Mouse (Mus musculus) frontal cortex, adult (tissue): ENCODE data around the gene Lats1.
A peak's percentile ranks its signal among the peaks of the same experiment; 100 is the strongest.

ENCODE experiments used
- ATAC-seq: cut with Nextera tagmentation; 2 replicates; pipeline ENCODE4 v1.9.2; 2017; ENCODE audit warnings: mild to moderate bottlenecking, moderate library complexity, mixed read lengths; ENCODE audit not compliant: low TSS enrichment

Lats1 gene

DNA sequence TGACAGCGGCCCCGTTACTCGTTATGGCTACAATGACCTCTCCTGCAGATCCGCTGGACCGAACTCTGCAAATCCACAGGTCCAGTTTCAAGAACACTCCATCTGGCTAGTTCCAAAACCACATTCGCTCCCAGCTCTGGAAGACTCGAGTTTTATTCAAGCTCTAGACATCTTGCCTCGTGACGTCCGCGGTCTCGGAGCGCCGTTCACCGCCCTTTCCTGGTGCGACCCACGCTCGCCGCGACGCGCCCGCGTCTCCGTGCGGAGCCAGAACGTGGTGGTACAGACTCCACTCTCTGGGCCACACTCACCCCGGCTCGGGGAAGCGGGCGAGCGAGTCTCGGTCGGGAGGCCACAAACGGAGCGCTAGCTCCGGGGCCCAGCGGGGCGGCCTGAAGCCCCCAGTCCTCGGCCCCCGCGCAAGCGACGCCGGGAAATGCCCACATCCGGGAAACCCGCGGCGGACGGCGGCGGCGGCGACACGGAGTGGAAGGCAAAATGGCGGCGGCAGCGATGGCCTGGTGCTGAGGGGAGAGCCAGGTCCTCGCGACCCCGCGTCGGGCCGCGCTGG is at the start of gene Lats1, which contains the start of gene Pcmt1:
Lats1 (plus strand) TSS at position 484 of the 571 bp plus-strand sequence.
Pcmt1 (minus strand) TSS at position 406 of the 571 bp plus-strand sequence.
- ATAC-seq: peak; percentile 91

DNA sequence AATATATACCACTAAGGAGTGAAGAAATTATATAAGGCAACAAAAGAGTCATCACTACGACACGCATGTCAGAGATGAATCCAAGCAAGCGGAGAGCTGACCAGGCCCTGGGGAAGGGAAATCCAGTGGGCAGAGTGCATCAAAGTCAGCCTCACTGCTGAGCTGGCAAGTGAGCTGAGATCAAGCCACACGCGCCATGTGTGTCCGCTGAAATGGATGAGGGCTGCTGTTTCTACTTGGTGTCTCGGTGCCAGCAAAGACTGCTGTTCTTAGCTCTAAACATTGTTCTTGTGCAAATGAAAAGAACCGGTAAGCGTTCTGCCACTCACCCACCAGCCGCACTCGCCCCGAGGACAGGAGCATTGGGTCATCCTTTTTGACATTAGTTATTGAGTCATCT is 40.6 kb upstream of the Lats1 start:
- no peak for ATAC-seq

DNA sequence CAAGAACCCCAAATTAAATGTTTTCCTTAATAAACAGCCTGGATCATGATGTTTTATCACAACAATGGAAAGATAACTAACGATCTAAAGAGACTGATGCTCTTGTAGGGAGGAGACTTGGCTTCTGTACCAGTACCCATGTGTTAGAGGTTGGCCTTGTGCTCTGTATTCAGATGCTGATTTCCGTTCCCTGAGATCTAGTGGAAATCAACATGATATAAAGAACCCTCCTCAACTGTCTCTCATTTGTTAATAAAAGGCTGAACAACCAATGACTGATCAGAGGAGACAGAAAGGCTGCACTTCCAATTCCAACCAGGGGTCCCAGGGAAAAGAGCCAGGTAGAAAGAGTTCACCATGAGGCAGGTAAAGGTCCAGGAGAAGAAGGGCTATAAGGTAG is 35.1 kb upstream of the Lats1 start:
- ATAC-seq: no peak

DNA sequence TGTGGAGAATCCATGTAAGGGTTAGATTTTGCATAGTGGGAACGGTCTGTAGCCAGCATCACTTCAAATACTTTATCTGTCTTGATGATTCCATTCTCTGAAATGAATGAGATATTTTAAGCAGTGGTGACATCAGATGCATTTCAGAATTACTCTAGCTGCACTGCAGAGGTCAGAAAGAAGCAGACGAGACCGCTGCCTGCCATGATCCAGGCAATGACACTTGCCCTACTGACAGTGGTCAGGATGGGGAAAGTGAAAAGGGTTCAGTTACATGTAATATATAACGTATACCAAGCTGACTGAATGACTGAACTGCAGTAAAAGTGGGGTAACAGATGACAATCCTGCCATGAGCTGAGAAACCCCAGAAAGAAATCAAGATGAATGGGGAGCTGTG is 32.0 kb upstream of the Lats1 start:
- 0 out of 2 replicates have a peak, but pooled peaks have one; percentile 28 for ATAC-seq

DNA sequence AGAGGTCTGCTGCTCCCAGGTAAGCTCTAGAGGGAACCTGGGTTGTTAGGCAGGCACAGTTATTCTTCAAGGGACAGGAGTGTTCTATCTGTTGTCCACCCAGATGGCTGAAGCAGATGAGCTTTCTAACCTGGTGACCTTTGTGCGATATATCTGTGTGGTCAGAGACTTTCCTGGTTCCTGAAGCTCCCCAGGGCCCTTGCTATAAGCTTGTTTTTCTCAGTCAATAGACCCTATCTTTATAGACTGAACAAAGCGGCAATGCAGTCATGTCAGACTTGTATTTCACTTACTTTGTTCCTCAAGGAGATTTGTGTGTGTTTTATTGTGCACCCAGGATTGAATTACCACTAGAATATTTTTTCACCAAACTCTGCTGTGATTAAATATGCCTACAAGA is 30.0 kb upstream of the Lats1 start:
- ATAC-seq: no peak

DNA sequence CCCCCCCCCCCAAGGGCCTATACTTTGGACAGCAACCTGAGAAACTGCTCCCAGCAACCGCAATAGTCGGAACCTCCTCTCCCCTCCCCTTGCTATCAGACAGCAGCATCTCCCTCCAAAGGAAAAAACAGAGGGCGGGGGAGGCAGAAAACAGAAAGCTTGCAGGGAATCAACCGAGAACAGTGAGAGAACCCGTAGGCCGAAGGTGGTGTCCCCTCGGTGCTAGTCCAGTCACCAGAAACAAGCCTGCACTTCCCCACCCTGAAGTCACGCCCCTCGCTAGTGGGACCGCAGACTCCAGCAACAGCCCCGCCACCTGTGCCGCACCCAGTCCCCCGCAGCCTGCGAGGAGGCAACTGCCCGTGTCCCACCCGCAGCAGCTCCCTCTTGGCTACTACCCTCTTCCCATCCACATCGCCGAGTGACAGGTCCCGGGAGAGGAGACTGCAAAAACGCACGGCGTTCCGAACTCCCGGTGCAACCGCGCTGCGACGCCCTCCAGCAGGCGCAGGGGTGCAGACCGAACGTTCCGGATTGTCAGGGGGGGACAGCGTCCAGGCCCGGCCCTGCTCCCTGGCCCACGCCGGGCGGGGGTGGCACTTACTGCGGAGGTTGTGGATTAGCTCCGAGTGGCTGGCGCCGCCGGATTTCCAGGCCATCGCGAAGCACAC is 18.4 kb upstream of the Lats1 start:
- peak; percentile 54 for ATAC-seq

DNA sequence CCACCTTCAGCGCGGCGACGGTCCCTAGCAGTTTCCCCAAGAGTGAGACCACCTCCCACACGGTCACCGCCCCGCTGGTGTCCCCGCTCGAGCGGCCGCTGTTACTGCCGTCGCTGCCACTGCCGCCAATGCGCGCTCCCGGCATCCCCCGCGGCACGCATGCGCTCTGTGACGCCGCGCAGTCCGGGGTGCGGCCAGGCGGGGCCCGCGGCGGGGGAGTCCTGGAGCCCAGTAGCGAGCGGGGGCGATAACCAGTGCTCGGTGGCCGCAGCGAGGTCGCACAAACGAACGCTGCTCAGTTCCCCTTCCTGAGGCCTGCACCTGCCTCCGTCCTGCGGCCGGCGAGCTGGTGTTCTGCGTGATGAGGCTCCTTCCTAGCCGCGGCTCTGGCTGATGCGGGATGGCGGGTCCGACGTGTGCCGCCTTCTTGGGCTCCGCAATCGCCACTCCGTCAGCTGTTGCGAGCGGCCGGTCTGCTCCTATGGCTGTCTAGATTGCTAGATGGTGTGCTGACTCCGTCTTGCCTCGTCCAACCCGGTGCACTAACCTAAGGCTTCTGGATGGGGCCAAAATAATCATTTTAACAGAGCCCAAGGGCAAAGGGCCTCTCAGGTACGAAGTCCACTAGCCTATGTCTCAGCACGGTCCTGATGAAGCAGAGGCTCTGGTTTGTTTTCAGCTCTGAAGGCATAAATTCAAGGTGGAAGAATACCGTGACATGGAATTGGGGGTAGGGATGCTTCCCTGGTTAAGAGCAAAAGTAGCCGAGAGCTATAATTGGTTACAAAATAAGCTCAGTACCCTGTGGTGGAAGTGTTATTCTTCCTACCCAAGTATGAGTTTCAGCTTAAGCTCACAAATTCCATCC is 17.6 kb upstream of the Lats1 start:
- ATAC-seq: peak; percentile 85

DNA sequence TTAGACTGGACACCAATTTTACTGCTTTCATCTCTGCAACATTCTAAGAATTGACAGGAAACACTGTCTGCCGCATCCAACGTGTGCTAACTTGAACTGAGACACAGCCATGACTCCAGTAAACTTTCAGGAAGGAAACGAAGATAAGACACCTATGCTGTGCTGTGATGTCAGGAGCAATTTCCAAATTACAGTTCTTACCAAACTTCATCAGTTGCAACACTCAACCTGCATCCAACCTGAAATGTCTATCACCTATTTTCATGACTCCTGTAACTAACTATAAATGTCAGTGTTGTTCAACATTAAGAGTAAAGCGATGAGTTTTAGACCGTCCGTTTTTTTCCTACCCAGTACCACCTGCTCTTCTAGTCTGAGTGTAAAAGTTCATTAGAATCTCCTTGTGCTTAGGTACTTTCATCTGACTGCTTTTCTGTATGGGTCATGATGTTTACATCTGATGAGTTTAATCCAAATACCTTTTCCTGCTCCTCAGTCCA is 16.9 kb upstream of the Lats1 start:
- ATAC-seq: no peak

DNA sequence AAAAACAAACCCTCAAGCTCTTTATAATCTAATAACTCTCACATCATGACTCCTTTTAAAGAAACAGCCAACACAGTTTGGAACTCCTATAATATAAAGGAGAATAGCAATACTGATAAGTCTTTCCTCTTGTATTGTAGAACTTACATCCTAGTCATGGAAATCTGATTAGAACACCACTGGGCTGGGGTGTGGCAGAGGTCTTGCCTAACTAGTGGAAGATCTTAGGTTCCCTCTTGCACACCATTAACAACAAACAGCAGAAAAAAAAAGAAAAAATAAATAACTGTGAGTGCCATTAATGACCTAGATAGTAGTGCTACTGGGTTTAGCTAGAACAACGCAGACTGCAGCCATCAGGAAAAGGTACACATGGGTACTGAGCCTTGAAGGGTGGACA is 16.1 kb upstream of the Lats1 start:
- ATAC-seq: no peak

DNA sequence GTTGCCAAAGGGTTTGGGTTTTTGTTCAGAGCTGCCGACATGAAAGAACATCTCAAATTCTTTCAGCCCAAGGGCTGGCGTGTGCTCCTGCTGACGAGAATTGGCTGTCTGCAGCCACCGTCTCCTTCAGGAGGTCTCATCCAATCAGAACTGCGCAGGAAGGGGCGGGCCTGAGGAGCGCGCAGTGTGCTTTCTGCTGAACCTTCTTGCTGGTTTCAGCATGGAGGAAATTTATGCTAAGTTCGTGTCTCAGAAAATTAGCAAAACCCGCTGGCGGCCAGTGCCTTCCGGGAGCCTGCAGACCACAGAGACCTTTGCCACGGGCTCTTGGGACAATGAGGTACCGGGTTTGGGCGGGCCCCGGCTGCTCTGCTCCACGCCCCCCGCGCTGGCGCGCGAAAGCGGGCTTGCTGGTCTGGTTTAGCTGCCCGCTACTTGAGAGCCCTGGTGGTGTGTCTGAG is 13.6 kb upstream of the Lats1 start, which contains the start of gene Nup43:
Nup43 (plus strand) TSS at position 162 of the 461 bp plus-strand sequence.
- ATAC-seq: peak; percentile 74

DNA sequence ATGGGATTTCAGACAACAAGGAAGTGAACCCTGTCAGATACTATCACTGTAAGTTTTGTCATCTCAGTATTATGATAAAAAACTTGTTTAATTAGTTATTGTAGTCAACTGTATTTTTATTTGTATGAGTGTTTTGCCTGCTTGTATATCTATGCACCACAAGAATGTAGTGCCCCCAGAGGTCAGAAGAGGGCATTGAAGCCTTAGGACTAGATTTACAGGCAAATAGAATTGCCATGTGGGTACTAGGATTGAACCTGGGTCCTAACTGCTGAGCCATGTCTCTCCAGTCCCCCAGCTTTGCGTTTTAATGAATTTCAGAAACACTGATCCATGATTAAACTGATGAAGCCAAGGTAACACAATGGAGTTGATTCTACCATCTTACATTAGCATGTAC is 7.3 kb upstream of the Lats1 start:
- ATAC-seq: peak; percentile 59; the same call in 1 of the 2 replicates

DNA sequence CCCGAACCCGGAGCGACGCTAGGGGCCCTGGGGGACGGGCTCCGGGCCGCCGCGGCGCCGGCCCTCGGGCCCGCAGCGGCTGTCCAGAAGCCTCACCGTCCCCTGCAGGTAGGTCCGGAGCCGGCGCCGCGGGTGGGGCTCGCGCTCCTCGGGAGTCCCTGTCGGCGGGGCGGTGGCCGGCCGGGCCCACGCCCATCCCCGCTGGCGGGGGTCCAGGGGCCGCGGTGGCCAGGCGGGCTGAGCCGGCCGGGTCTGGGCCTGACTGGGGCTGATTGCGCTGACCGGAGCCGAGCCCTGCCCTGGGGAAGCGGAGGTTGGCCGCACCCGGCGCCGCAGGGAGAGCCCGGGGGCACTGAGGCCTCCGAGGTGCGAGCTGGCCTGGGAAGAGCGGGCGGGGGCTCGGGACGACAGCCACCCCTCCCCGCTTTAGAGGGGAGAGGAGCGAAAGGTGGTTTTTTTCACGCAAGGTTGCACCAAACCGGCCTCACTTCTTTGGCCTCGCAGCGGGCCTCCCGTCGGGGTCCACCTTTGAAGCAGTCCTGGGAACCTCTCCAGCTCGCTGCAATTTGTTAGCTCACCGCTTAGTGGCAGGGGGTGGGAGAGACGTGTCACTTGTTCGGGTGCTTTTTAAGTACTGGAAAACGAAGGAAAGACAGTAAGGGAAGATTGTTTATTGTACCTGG is 470 bp downstream of the Lats1 start:
- peak; percentile 66 for ATAC-seq

DNA sequence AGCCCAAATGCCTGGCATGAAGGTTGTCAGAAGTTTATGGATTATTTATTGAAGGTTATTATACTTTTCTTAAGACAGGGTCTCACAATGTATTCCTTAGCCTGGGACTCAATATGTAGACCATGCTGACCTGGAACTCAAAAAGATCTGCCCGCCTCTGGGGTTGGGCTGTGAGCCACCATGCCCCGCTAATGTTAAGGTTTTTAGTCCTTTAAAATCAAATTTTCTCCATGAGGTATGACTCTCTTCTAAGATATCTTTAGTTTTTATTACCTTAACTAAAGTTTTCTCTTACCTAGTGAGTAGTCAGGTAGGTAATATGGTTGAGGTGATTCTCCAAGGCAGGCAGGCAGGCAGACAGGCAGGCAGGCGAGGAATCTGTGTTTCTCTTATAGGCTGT is 1.2 kb downstream of the Lats1 start:
- no peak for ATAC-seq

DNA sequence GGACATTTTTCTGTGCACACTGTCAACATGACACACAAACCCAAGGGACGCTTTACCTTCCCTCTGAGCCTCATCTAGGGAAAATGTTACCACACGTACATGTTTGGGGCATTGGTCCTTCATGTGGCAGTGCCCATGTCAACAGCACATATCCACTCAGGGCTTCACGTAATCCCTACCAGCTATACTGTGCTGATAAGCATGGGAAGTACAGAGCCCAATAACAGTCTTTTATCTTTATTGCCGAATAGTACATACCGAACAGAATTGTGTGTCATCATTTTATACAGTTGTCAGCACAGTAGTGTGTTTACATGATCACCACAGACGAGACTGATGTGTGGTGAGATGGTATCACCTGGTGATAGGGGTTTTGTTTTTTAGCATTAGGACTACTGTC is 5.9 kb downstream of the Lats1 start:
- no peak for ATAC-seq

DNA sequence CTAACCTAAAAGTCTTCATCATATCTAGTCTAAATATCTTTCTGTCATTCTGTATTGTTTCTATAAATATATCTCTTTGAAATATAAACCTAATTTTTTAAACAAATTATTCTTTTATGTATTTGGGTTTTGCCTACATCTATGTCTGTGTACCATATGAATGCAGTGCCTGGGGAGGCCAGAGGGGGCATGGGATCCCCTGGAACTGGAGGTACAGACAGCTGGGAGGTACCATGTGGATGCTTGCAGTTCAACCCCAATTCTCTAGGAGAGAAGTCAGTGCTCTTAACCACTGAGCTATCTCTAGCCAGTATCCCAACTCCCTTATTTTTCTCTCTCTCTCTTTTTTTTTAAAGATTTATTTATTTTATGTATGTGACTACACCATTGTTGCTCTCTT is 14.3 kb downstream of the Lats1 start:
- ATAC-seq: no peak

DNA sequence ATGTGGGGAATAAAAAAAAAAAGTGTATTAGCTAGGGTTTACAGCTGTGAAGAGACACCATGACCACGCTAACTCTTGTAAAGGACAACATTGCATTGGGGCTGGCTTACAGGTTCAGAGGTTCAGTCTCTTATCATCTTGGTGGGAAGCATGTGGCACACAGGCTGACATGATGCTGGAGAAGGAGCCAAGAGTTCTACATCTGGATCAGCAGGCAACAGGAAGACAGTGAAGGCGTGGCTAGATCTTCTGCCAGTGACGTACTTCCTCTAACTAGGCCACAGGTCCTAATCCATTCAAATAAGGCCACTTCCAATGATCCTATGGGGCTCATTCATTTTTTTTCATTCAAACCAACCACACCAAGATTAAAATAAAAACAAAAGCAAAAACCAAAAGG is 19.1 kb downstream of the Lats1 start:
- ATAC-seq: no peak

DNA sequence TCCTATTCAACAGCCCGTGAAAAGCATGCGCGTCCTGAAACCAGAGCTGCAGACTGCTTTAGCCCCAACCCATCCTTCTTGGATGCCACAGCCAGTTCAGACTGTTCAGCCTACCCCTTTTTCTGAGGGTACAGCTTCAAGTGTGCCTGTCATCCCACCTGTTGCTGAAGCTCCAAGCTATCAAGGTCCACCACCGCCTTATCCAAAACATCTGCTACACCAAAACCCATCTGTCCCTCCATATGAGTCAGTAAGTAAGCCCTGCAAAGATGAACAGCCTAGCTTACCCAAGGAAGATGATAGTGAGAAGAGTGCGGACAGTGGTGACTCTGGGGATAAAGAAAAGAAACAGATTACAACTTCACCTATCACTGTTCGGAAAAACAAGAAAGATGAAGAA is 21.6 kb downstream of the Lats1 start:
- ATAC-seq: peak; percentile 44; the same call in 1 of the 2 replicates

DNA sequence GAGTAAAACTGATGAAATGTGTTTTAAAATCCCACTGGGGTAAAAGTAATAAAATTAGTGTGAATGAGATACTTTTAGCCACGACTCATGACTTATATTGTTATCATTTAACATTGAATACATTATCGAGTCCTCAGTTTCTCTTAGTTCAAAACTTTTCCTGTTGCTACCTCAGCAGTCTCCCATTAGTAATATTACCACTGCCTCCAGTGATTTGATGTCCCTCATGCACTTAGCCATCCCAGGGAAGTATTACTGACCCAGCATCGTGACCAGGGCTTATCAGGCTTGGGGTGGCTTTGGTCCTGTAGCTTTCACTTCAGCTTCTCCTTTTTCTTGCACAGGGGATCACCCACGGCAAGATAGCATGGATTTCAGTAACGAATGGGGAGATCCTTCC is 29.1 kb downstream of the Lats1 start:
- no peak for ATAC-seq

DNA sequence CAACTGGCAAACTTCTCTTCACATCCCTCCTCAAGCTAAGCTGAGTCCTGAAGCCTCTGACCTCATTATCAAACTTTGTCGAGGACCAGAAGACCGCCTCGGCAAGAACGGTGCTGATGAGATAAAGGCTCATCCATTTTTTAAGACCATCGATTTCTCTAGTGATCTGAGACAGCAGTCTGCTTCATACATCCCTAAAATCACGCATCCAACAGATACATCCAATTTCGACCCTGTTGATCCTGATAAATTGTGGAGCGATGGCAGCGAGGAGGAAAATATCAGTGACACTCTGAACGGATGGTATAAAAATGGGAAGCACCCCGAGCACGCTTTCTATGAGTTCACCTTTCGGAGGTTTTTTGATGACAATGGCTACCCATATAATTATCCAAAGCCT is 31.5 kb downstream of the Lats1 start:
- no peak for ATAC-seq

DNA sequence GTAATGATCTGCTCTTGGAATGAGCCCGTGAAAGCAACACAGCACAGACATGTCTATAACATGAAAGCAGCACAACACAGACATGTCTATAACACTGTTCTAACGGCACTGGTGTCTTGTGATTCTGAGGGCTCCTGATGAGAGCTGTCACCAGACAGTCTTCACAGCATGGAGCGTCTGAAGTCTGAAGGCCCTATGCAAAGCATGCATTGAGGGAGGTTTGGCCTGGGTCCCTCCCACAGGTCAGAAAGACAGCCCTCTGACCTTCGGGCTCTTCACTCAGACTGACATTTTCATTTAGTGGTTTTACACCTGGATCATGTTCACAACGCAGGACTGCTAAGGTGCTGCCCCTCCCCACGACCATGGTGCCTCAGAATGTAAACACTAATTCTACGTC is 34.0 kb downstream of the Lats1 start:
- no peak for ATAC-seq

DNA sequence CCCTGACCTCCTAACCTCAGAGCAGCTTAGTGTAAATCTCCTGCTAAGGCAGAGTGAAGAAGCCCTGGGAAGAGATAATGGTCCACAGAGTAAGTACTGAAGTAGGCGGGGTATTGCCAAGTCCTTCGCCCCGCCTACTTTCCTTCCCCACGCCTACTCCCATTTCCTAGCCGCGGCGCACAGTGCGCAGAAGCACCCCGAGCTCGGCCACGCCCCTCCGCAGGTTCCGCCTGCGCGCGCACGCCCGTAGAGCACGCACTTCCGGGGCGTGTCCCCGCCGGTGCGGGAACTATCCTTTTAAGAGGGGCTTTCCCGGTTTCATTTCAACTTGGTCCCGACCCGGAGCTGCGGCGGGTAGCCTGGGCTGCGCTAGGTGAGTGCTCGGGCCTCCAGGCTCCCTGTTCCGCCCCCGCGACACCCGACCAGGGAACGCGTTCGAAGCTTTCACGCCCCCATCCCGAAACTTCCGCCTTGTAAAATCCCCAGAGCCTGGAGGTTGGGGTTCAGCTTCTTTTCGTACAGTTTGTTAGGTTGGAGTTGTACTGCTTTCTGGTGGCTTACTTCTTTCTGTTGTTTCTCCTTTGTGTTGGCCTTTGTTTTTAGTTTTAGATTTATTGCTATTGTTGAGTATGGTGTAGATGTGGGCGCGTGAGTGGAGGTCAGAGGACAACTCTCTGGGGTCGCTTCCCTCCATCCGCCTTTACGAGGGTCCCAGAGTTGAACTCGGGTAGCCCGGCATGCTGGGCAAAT is 44.9 kb downstream of the Lats1 start, which contains the start of gene Katna1:
Katna1 (plus strand) TSS at position 250 of the 750 bp plus-strand sequence.
- ATAC-seq: peak; percentile 98
